Mouse (Mus musculus) lung, postnatal 0 days (tissue): Measurements from ENCODE around the gene Asns.

Experiments used
- CTCF ChIP-seq: IDR thresholded peaks from 2 replicates; pipeline ENCODE4 v1.5.1; 2016; ENCODE audit warnings: antibody characterized with exemption, mild to moderate bottlenecking
- EP300 ChIP-seq: IDR thresholded peaks from 2 replicates; pipeline ENCODE4 v1.6.1; 2016; ENCODE audit warnings: antibody characterized with exemption, mild to moderate bottlenecking, control low read depth

GRCm38 (mm10) chr6:7729128-7729527 lies 36.1 kb upstream of the Asns start:
- TF ChIP-seq EP300 = no peak
- no peak for TF ChIP-seq CTCF
